Mouse (Mus musculus): ENCODE results near the gene Anapc10.
"Not testable (repeated sequence)": the region's sequence is repeated elsewhere in the genome, so short reads cannot be mapped to it uniquely, and the experiment has no call there.

Anapc10 gene

GRCm38 (mm10) chr8:79711064-79711961, at the start of gene Anapc10, which contains the start of gene Abce1:
TSS of gene Anapc10 (plus strand) at chr8:79711820.
TSS of gene Abce1 (minus strand) at chr8:79711740.
- DNase-seq (ENCODE audit: low read depth, low spot score): peak; percentile 99

- DNase-seq (ENCODE audit: low read depth, low spot score): no peak
Measured at GRCm38 (mm10) chr8:79676461-79676860, 35.2 kb upstream of the Anapc10 start.

DNA sequence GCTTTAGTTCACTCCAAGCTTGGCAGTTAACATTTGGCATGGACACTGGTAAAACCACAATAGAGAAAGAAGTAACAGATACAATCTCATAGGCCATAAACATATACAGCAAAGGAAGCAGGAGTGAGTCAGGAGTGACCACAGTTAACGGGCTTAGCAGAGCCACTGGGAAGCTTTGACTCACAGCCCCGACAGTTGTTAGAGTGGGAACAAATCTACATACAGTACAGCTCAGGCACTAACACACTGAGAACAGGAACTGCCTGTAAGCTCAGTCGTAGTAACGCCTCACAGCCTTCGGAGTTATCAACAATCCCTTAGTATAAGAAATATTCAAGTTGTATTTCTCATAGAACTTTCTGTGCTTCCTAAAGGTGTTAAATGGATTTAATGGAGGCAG, 32.6 kb upstream of the Anapc10 start:
- DNase-seq (ENCODE audit: low read depth, low spot score): no peak

DNA sequence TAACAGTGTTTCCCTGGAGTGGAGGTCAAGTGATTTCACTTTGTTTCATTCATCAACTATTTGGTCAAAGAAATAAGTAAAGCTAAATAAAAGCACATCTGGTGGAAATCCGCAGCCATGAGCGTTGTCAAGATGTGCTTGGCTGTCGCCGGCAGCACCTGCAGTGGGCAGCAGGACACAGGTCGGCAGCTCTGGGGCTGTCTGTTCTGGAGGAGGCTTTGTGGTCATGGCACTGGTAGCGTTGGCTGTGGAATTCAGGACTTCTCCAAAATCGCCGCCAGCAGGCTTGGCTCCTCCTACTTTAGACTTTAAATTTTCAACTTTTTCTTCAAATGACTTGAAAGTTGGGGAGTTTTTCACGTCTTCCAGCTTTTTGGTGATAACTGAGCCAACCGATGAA, 31.5 kb upstream of the Anapc10 start:
- not testable (repeated sequence) for DNase-seq (ENCODE audit: low read depth, low spot score)

DNA sequence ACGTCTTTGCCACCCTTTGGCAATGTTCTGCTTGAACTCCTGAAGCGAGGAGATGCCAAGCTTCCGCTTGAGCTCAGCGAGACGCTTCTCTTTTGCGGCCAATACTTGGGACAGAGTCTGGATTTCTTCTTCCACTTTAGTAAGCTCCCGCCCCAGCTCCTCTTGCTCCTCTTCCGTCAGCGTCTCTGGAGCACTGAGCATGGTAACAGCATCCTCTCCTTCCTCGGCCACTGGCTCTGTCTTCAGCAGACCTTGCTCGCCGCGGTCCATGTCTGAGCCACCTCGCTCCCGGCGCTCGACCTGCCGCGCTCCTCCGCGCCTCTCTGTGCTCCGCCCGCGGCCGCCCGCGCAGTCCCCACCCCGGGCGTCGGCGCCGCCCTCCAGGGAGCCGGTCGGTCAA, 31.1 kb upstream of the Anapc10 start:
- no peak for DNase-seq (ENCODE audit: low read depth, low spot score)

DNA sequence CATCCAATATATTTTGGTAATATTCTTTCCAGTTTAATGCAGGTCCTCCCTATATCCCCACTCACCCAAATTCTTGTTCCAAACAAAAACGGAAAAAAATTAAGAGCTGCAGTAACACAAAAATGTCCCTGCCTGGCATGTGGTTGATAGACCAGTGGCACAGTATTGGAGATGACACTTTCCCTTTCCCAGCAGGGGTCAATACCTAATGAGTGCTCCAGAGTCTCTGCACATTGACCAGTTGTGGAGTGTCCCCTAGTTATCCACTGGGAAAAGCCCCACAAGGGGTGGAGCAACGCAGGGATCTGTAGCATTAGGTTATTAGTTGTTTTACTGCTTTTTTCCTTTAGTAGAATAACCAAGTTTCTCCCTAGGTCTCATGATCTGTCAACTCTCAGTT, 30.7 kb upstream of the Anapc10 start:
- DNase-seq (ENCODE audit: low read depth, low spot score): no peak

GRCm38 (mm10) chr8:79685927-79686326, 25.7 kb upstream of the Anapc10 start:
- not testable (repeated sequence) for DNase-seq (ENCODE audit: low read depth, low spot score)

DNA sequence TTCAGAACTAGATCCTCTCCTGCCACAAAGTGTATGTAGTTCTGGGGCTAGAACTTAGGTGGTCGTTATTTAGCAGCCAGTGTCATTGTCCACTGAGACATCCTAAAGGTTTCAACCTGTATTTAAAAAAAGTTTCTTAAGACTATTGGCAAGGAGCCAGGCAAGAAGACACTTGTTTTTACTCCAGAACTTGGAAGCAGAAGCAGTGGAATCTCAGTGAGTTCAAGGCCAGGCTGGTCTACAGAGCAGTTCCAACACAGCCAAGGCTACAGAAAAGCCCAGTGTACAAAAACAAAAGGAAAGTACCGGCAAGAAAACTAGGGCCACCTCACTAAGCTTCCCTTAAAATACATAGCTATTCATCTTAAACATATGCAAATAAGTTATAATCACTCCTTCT, 19.1 kb upstream of the Anapc10 start:
- DNase-seq (ENCODE audit: low read depth, low spot score): no peak

DNA sequence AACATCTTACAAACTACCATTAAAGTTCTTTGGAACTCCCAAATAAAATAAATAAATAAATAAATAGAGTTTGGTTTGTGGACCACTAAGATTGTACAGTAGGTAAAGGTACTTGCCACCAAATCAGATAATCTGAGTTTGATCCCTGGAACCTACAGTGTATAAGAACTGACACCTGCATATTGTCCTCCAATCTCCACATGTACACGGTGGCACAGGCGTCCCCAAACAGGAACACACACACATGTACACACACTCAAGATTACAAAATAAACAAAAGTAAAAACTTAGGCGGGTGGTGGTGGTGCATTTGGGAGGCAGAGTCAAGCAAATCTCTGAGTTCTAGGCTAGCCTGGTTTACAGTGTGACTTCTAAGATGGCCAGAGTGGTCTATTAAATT, 4.9 kb upstream of the Anapc10 start:
- no peak for DNase-seq (ENCODE audit: low read depth, low spot score)

GRCm38 (mm10) chr8:79712676-79713075, 1.1 kb downstream of the Anapc10 start:
- DNase-seq (ENCODE audit: low read depth, low spot score): no peak

DNA sequence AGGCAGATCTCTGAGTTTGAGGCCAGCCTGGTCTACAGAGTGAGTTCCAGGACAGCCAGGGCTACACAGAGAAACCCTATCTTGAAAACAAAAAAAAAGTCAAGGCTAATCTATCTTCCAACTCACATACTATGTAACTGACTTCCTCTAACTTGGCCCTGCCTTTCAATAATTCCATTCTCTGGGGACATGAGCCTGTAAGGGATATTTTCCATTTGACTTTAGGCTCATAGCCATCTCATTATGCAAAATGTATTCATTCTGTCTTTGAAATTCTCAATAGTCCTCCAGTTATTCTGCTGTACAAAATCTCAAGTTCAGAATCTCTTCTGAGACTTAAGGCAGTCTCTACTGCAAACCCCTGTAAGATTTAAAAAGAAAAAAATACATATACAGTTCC, 9.9 kb downstream of the Anapc10 start:
- DNase-seq (ENCODE audit: low read depth, low spot score): no peak

- DNase-seq (ENCODE audit: low read depth, low spot score): no peak
Measured at GRCm38 (mm10) chr8:79723308-79723707, 11.7 kb downstream of the Anapc10 start.

DNA sequence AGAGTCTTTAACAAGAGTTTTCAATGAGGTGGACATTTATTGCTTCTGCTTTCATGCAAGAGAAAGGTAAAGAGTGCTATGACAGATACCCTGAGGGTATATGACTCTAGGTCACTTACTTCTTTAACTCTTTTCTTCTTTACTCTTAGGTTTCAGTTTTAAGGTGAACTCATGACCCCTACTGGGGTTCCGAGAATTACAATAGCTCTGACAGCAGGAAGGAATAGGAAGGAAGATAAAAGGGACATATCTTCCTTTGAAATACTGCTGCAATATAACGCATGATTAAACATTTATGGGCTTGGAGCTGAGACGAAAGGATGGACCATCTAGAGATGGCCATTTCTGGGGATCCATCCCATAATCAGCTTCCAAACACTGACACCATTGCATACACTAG, 13.0 kb downstream of the Anapc10 start:
- no peak for DNase-seq (ENCODE audit: low read depth, low spot score)

- DNase-seq (ENCODE audit: low read depth, low spot score): peak; percentile 26
Measured at GRCm38 (mm10) chr8:79727900-79728299, 16.3 kb downstream of the Anapc10 start.

DNA sequence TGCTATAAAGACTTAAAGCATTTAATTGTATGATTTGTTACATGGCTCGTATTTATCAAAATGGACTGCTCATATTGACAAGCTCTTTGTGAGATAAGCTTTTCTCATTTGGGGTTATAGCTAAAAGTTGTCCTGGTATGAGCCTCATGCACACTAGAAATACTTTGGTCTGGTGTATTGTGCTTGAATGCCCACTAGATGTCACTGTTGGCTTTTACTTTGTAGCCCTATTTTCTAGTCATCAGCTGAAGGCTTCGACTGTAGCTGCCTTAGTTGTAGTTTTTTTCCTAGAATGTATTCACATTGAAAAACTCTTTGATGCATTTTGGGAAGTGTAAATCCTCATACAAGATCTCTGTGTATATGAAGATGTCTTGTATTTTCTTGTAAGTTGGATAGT, 22.7 kb downstream of the Anapc10 start:
- DNase-seq (ENCODE audit: low read depth, low spot score): peak; percentile 56

- DNase-seq (ENCODE audit: low read depth, low spot score): no peak
Measured at GRCm38 (mm10) chr8:79748171-79748570, 36.6 kb downstream of the Anapc10 start.

GRCm38 (mm10) chr8:79748591-79748990, 37.0 kb downstream of the Anapc10 start:
- no peak for DNase-seq (ENCODE audit: low read depth, low spot score)

DNA sequence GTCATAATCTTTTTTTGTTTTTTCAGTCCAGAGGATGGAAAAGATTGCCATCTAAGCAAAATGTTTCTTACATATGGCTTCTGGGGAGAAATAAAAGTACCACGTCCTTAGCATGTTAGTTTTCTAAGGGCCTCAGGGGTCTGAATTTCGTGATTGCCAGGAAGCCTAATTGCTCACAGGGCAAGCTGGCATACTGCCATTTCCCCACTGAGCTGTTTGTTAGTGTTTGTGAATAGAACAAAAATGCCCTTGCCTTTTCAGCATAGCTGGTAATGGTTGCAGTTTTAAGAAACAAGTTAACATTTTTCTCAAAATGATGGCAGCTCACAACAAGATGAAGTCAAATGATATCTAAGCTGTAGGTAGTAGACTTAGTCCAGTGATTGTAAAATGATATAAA, 38.7 kb downstream of the Anapc10 start:
- DNase-seq (ENCODE audit: low read depth, low spot score): no peak

- not testable (repeated sequence) for DNase-seq (ENCODE audit: low read depth, low spot score)
Measured at GRCm38 (mm10) chr8:79794873-79795272, 83.3 kb downstream of the Anapc10 start.

GRCm38 (mm10) chr8:79796690-79797089, 85.1 kb downstream of the Anapc10 start:
- no peak for DNase-seq (ENCODE audit: low read depth, low spot score)

- no peak for DNase-seq (ENCODE audit: low read depth, low spot score)
Measured at GRCm38 (mm10) chr8:79804499-79804898, 92.9 kb downstream of the Anapc10 start.

DNA sequence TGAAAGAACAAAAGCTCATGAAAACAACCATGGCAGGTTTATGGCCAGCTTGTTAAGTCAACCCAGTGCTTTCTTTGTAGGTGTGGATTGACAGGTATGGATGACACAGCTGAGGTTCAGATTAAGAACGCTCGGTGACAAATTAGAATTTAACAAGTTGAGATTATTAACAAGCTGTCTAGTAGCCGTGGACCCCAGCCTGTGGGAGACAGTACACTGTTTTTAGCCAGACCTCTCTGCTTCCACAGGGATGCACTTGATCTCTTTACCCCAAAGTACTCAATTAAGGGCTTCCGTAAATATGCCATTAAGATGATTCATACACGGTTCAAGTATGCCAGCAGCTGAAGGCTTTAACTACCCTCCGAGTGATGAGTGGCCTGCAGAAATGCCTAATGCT, 95.4 kb downstream of the Anapc10 start:
- no peak for DNase-seq (ENCODE audit: low read depth, low spot score)

DNA sequence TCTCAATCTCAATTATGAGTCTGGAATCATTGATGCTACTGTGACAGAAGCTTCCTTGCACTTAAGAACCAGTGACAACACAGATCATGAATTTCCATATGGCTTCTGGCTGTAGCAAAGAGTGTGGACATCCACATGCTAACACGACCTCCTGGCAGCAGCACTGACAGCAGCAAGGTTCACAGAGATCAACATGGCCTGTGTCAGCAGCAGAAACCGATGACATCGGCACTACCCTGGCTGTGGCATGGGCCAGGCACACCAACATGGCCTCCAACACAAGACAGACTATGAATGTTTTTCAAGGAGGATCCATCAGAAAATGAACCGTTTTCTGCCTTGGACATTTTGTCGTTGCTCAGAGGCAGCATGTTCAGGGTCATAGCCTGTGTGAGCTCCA, 114.9 kb downstream of the Anapc10 start:
- DNase-seq (ENCODE audit: low read depth, low spot score): no peak
